15 mouse cellular contexts compared by ENCODE assay signal in genomic region chr13:70778872-70779554, GRCm38 (mm10).
A peak's percentile ranks its signal among the peaks of the same experiment; 100 is the strongest.
DNase-seq lines count a peak whose midpoint lies in the region; ATAC-seq and TF ChIP-seq lines count a peak whose summit lies in the region.
"Had no signal": no experiment of that assay in that cellular context is flagged by ENCODE, and none has a peak within 500 bp of the region (broad histone marks: within the 10 kb centered on the region; RNA-seq: fewer than 3 reads in every experiment).

No protein-coding gene starts in this region.

- WGBS in forebrain, postnatal 0 days, result 82% methylated on average over 9 of the region's 9 CpGs
- WGBS in forebrain, embryonic 16.5 days, result 81% methylated on average over 9 of the region's 9 CpGs
- 31% methylated on average over 9 of the region's 9 CpGs for WGBS in stomach, embryonic 16.5 days
- WGBS in stomach, postnatal 0 days, result 35% methylated on average over 9 of the region's 9 CpGs

- intact Hi-C loops in left cerebral cortex, postnatal 14 days (cut with DNase I), result no loop called here

- no peaks in the 10 kb centered on the region for H3K4me1 ChIP-seq in forebrain, postnatal 0 days (ENCODE audit: insufficient read depth)
- no peaks in the 10 kb centered on the region for H3K4me1 ChIP-seq in forebrain, embryonic 16.5 days (replicated peaks; ENCODE audit: control insufficient read depth, insufficient read depth, low read length)
- H3K4me1 ChIP-seq in stomach, embryonic 16.5 days (ENCODE audit: control insufficient read depth, insufficient read depth, low read length), result 0 out of 2 replicates have a peak, but pooled peaks cover 4% of the 10 kb centered on the region
- no peaks in the 10 kb centered on the region; the same call in 1 of the 2 replicates for H3K4me1 ChIP-seq in stomach, postnatal 0 days (replicated peaks; ENCODE audit: control insufficient read depth, insufficient read depth)
- H3K4me1 ChIP-seq: heart, embryonic 13.5 days; liver, embryonic 15.5 days had no signal

- no peak for ATAC-seq in forebrain, postnatal 0 days
- no peak for ATAC-seq in forebrain, embryonic 16.5 days
- ATAC-seq in stomach, embryonic 16.5 days (ENCODE audit: insufficient read depth, low FRiP score), result peak; percentile 7; the same call in 1 of the 2 replicates
- no peak for ATAC-seq in stomach, postnatal 0 days (ENCODE audit: low FRiP score, low TSS enrichment)
- ATAC-seq: forebrain, embryonic 14.5 days had no signal

- H3K27ac ChIP-seq in forebrain, postnatal 0 days (ENCODE audit: low read depth, low read length), result 0 out of 2 replicates have a peak overlapping the region, but pooled peaks have one; percentile 5
- no peak overlapping the region for H3K27ac ChIP-seq in forebrain, embryonic 16.5 days (ENCODE audit: low read length)
- H3K27ac ChIP-seq in stomach, embryonic 16.5 days (ENCODE audit: low read length), result no peak overlapping the region
- H3K27ac ChIP-seq in stomach, postnatal 0 days (replicated peaks), result no peak overlapping the region
- H3K27ac ChIP-seq: heart, embryonic 13.5 days; hindbrain, embryonic 14.5 days; left cerebral cortex, adult 2 months; liver, embryonic 15.5 days had no signal

- no peaks in the 10 kb centered on the region for H3K9me3 ChIP-seq in forebrain, postnatal 0 days (ENCODE audit: low read length)
- H3K9me3 ChIP-seq in forebrain, embryonic 16.5 days (ENCODE audit: control insufficient read depth, low read length), result no peaks in the 10 kb centered on the region
- no peaks in the 10 kb centered on the region for H3K9me3 ChIP-seq in stomach, embryonic 16.5 days (replicated peaks; ENCODE audit: control insufficient read depth, low read length)
- H3K9me3 ChIP-seq in stomach, postnatal 0 days (ENCODE audit: control insufficient read depth, low read length), result no peaks in the 10 kb centered on the region
- H3K9me3 ChIP-seq: heart, embryonic 13.5 days; liver, embryonic 15.5 days had no signal

- no peak overlapping the region for H3K4me3 ChIP-seq in forebrain, postnatal 0 days (ENCODE audit: low read depth, low read length)
- H3K4me3 ChIP-seq in forebrain, embryonic 16.5 days (replicated peaks; ENCODE audit: low read length), result no peak overlapping the region
- no peak overlapping the region for H3K4me3 ChIP-seq in stomach, embryonic 16.5 days (replicated peaks; ENCODE audit: low read length)
- H3K4me3 ChIP-seq in stomach, postnatal 0 days (ENCODE audit: low read depth, low read length), result no peak overlapping the region
- H3K4me3 ChIP-seq: heart, embryonic 13.5 days; left cerebral cortex, adult 2 months; liver, embryonic 15.5 days had no signal

- TF ChIP-seq EP300 in stomach, postnatal 0 days (optimal IDR thresholded peaks at IDR 0.05), result no peak

- no peak for TF ChIP-seq CTCF in forebrain, postnatal 0 days (IDR thresholded peaks at IDR 0.05; ENCODE audit: low read depth)
- TF ChIP-seq CTCF in stomach, postnatal 0 days (IDR thresholded peaks at IDR 0.05; ENCODE audit: low read depth), result no peak

- H3K27me3 ChIP-seq in forebrain, postnatal 0 days (ENCODE audit: insufficient read depth, low read length), result no peaks in the 10 kb centered on the region
- H3K27me3 ChIP-seq in forebrain, embryonic 16.5 days (replicated peaks; ENCODE audit: control insufficient read depth, insufficient read depth, low read length), result no peaks in the 10 kb centered on the region
- no peaks in the 10 kb centered on the region for H3K27me3 ChIP-seq in stomach, embryonic 16.5 days (ENCODE audit: control insufficient read depth, insufficient read depth, low read length)
- no peaks in the 10 kb centered on the region for H3K27me3 ChIP-seq in stomach, postnatal 0 days (ENCODE audit: control insufficient read depth, insufficient read depth, low read length)
- H3K27me3 ChIP-seq: heart, embryonic 13.5 days; liver, embryonic 15.5 days had no signal

- H3K4me2 ChIP-seq in forebrain, postnatal 0 days (ENCODE audit: low read depth), result no peak overlapping the region
- H3K4me2 ChIP-seq in forebrain, embryonic 16.5 days (ENCODE audit: low read length), result no peak overlapping the region
- no peak overlapping the region for H3K4me2 ChIP-seq in stomach, embryonic 16.5 days (ENCODE audit: low read depth, low read length)
- H3K4me2 ChIP-seq in stomach, postnatal 0 days (replicated peaks; ENCODE audit: low read depth), result no peak overlapping the region
- H3K4me2 ChIP-seq: heart, embryonic 13.5 days; hindbrain, embryonic 14.5 days; liver, embryonic 15.5 days had no signal

- H3K9ac ChIP-seq in forebrain, postnatal 0 days, result no peak overlapping the region
- no peak overlapping the region for H3K9ac ChIP-seq in forebrain, embryonic 16.5 days (replicated peaks; ENCODE audit: low read depth, low read length)
- H3K9ac ChIP-seq in stomach, embryonic 16.5 days (ENCODE audit: low read length), result no peak overlapping the region
- H3K9ac ChIP-seq in stomach, postnatal 0 days (ENCODE audit: low read length), result no peak overlapping the region
- H3K9ac ChIP-seq: heart, embryonic 13.5 days; hindbrain, embryonic 14.5 days; liver, embryonic 15.5 days had no signal

- DNase-seq in forebrain, postnatal 0 days, result no peak
- no peak for DNase-seq in stomach, postnatal 0 days (ENCODE audit: low spot score)
- peak; percentile 18 for DNase-seq in kidney, postnatal 14 days
- no peak for DNase-seq in Muller cell, postnatal 12 days (ENCODE audit: inconsistent ontology term)
- DNase-seq in heart, adult 9 months (ENCODE audit: low spot score in 2 of 2), result no peak
- no peak for DNase-seq in left cerebral cortex, postnatal 14 days (ENCODE audit: low spot score in 2 of 2)
- DNase-seq: adrenal gland, postnatal 25 days; gastrocnemius, postnatal 14 days had no signal

- no peaks in the 10 kb centered on the region for H3K36me3 ChIP-seq in forebrain, postnatal 0 days (ENCODE audit: insufficient read depth)
- no peaks in the 10 kb centered on the region for H3K36me3 ChIP-seq in forebrain, embryonic 16.5 days (ENCODE audit: control insufficient read depth, insufficient read depth)
- no peaks in the 10 kb centered on the region for H3K36me3 ChIP-seq in stomach, embryonic 16.5 days (ENCODE audit: control insufficient read depth, insufficient read depth, low read length)
- H3K36me3 ChIP-seq in stomach, postnatal 0 days (ENCODE audit: control insufficient read depth, insufficient read depth, low read length), result no peaks in the 10 kb centered on the region
- H3K36me3 ChIP-seq: heart, embryonic 13.5 days; liver, embryonic 15.5 days had no signal
